Mouse (Mus musculus) CH12F3 (cell line): ENCODE measurements at regions not wholly inside any gene's neighbourhood (a gene's known extent, or its start where the extent isn't known, plus 50 kb on each side); places are given as distances from the start of the nearest gene placed in this dataset.
"Not testable (repeated sequence)": the region's sequence is repeated elsewhere in the genome, so short reads cannot be mapped to it uniquely, and the experiment has no call there.

Experiments used
- in situ Hi-C: fragments of 300-500 bp; cut with MboI; formaldehyde crosslinking; loops from 2 replicates; pipeline ENCODE4 v1.14.3; 2020; ENCODE audit warnings: low sequenced_read_pairs

DNA sequence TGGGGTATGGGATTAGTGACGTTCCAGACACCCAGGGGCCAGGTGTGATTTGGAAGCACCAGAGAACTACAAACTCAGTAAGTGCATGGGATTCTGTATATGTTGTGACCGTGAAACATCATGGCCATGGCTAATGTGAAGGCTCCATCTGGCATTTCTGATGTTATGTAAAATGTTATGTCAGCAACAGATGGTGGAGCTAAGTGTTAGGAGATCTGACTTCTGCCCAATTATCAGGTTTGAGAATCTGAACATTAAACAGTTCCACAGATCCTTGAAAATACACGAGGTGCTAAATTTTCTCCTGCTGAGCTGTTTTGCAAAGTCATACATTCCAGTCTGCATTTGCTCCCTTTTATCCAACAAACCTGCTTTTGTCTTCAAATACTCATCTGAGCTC, 223.6 kb upstream of the Egfl6 start:
- in situ Hi-C loops = loop anchor here (10.0 kb wide), 2 partner anchors 144 to 426 kb away; no protein-coding TSS in a partner anchor

DNA sequence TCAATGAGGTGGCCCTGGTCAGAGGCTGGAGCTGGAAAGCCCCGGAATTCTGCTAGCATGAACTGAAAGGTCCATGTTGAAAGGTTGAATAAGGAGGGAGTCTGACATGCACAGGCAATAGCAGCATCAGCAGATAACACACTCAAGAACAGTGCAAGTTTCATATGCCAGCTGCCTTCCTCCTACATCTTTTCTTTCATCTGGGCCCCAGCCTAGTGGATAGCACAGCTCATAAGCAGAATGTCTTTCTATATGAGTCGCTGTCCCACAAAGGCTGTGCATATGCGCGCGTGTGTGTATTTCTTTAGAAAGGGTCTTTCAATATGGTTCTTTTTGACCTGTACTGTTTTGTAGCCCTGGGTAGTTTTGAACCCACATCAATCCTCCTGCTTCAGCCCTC, 222.7 kb upstream of the Egfl6 start:
- in situ Hi-C loops = loop anchor here (10.0 kb wide), 2 partner anchors 143 to 427 kb away; no protein-coding TSS in a partner anchor

DNA sequence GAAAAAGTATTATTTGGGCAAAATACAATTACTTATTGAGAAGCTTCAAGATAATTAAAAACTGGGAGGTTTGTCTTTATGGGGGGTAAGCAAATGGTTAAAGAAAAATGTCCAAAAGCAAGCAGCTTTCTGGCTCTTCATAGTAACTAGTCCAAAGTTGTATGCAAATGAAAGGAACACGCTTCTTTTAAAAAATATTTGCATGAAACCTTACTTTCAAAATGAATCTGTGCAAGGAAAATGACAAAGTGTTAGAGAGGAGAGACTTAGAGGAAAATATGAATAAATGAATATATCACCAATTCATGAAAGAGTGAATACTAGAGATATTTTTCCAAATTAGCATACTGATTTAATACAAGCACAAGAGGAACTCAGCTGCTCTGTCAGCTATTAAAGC, 220.4 kb upstream of the Egfl6 start:
- in situ Hi-C loops = loop anchor here (10.0 kb wide), 2 partner anchors 141 to 429 kb away; no protein-coding TSS in a partner anchor

DNA sequence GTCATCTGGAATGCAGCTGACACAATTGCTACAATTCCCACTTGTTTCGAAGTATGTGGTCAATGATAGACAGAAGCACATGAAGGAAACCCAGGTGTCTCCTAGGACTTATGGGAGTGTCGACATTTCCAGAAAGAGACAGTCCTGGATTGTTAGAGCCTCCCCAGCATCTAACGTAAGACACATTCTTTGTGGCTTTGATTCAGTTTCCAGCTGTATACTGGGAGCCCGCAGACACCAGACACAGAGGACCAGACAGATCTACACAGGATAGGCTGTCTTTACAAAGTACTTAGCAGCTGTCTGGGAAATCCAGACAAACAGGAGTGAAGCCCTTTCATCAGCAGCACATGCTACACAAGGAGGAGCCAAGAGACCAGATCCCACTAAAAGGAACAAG, 220.0 kb upstream of the Egfl6 start:
- in situ Hi-C loops = loop anchor here (10.0 kb wide), 2 partner anchors 141 to 429 kb away; no protein-coding TSS in a partner anchor

DNA sequence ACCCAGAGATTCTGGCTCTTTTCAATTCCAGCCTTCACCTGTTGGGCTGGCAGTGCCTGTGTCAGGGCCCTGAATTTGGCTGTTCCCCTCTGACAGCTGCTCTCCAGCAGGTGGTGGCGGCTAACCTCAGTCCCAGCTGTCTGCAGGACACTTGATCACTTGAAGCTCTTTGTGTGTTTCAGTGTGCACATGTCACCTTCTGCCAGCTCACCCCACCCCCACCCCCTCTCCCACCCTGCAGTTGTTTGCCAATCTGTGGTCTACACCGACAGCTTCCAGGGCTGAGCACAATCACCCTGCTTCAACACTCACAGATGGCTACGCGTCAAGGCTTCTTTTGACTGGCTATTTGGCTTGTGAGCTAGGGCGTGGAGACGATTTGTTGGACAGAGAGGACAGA, 217.7 kb upstream of the Egfl6 start:
- in situ Hi-C loops = loop anchor here (10.0 kb wide), 2 partner anchors 138 to 432 kb away; no protein-coding TSS in a partner anchor

DNA sequence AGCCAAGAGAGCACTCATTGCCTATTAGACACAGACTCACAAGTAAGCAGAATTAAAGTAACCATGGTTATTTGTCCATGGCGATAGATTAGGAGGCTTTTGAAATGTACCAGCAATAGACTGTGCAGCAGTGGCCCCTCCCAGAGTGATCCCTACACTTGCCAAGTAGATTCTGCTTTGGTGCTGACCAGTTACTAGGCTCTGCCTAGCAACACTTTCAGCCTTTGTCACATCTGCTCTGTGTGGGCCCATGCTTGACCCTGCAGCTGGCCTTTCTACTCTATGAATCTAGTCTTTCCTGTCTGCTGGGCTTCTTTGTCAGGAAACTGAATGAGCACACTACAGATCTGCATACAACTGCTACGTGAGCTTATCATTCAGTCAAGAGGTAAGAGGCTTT, 215.5 kb upstream of the Egfl6 start:
- in situ Hi-C loops = loop anchor here (10.0 kb wide), 2 partner anchors 136 to 434 kb away; no protein-coding TSS in a partner anchor

DNA sequence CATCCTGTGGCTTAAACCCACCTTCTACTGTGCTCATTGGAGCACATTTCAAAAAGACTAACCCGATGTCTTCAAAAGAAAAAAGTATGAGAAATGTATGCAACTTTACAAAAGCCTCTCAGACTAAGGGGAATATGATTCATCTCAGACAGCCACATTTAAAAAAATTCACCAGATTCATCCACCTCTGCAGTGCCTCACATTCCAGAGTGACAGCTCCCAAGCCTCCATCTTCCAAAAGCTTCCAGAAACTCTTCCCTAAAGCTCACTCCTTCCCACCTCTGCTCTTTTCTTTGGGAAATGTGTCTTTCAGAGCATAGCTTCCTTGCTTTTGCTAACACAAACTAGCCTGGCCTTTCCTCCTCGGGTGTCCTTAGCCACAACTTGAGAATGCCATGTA, 210.1 kb upstream of the Egfl6 start:
- in situ Hi-C loops = no loop called here

DNA sequence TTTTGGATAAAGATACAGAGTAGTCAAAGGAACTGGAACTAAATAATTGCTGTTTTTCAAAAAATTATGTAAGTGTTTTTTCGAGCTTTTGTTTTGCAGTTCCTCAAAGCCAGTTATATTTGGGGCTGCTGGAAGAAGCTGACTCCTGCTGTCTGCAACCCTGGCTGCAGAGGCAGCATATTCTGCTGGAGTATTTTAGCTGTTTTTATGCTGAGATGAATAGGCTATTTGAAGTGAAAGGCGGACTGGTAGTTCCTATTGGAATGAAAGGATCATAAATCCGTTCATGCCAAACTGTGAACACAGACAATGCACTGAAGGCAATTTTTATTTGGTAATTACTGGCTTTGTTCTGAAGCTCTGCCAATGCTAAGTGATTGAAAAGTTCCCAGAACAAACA, 203.5 kb upstream of the Egfl6 start:
- in situ Hi-C loops = no loop called here

DNA sequence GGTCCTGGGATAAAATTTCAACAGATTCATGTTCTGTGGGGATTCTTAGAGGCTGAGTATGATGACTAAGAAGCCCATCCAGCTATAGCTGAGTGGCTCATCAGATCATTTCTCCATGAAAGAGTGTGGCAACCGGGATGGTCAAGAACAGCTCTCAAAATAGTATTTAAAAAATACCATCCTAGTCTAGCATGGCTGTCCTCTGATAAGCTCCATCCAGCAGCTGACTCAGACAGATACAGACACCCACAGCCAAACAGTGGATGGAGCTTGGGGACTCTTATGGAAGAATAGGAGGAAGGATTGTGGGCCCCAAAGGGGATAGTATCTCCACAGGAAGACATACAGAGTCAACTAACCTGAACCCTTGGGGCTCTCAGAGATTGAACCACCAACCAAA, 201.6 kb upstream of the Egfl6 start:
- in situ Hi-C loops = not testable (repeated sequence)

DNA sequence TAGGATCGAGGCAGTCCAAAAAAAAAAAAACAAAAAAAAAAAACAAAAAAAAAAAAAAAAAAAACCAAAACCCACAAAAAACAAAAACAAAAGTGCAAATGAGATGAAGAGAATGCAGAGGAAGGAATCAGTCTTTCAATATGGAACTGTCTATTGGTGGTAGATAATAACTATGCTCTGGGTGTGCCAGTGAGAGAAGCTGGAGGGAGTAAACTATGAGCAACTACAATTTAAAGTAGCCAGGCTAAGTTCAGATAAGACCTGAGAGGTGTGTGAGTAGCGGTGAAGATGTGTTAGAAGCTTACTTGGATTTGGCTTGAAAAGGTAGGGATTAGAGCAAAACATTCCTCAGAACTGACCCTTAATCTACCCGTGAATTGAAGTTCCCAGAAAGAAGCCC, 200.1 kb upstream of the Egfl6 start:
- in situ Hi-C loops = no loop called here

DNA sequence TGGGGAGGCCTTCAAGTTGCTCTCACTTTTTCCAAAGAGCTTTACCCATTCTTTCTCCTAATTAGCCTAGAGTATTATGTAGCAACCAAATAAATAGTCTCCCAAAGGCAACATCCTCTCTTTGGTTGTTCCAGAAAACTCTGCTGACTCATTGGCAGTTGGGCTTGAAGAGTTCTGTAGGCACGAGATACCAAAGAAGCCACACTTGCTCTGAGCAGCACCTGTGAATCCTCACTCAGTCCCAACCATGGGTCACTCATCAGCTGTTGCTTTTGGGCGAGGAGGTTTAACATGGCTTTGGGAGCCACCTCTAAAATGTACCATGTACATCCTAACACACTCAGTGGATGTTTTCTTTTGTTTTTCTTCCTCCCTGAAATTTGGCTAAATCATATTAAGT, 197.9 kb upstream of the Egfl6 start:
- in situ Hi-C loops = no loop called here

DNA sequence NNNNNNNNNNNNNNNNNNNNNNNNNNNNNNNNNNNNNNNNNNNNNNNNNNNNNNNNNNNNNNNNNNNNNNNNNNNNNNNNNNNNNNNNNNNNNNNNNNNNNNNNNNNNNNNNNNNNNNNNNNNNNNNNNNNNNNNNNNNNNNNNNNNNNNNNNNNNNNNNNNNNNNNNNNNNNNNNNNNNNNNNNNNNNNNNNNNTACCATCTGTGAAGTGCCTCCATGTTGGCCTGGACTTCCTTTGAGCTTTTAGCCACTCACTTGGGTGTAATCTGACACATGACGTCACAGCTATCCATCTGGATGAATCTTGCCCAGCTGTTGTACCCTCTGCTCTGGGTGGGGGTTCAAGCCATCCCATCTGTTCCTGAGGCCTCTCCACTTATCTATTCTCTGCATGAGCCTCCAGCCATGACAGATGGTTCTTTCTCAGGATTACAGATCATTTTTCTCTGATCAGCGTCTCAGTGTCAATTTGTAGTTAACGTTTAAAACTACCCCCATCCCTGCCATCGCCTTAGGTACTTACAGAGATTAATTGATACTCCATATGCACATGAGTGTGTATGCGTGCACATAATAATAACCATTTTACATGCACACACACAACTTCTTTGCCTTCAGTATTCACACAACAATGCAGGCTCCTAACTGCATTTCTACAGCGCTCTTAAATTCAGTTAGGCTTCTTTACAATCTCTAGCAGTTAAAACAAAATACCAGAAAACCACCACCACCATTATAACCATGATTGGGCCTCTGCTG, 194.0 kb upstream of the Egfl6 start:
- in situ Hi-C loops = no loop called here

DNA sequence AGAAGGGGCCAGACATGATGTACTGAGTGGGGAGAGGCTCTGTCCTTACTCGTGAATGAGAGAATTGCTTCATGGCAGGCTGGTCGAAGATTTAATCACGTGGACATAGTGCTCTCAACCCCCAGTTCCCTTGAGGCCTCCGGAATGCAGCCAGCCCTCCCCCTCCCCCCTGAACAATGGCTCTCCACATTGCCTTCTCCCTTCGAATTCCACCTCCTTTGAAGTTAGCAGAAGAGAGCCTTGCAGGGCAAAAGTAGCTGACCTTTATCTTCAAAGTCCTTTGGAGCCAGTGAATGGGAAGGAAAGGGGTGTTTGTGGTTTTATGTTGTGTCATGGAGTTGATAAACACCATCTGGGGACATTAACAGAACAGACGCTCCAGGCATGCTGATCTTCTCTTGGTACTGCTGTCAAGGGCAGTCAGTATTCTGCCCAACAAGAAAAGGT, 187.9 kb upstream of the Egfl6 start:
- in situ Hi-C loops = no loop called here

DNA sequence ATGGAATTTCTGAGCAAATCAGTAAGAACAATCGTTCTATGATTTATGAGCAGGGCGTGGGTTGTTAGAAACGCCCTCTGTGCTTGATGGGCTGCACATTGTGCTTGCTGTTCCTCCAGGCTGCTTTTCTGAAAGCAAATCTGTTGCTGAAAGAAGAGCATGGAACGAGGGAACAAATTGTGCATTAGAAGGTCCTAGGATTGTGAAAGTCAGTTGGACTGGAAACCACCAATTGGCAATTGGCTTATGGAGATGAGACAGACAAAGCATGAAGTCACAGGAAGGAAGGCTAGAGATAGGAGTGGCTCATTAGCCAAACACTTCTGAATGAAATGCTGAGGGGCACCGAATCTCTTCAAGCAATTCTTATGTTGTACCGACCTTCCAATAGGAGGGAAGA, 181.5 kb upstream of the Egfl6 start:
- in situ Hi-C loops = no loop called here

DNA sequence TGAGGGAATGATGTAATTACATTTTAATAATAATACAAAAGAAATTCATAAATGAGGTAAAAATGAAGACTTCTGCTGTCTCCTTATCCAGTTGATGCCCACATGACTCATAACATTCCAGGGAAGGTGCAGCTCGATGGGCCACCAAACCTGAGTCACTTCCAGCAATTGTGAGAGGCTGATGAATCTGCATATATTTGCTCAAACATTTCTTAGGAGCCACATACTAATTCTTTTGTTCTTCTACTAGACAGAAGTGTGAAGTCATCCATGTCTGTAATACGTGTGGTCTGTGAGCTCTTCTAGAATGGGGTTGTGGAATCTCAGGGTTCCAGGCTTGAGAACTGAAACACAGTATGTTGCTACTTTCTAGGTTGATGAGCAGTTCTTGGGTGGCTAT, 180.1 kb upstream of the Egfl6 start:
- in situ Hi-C loops = no loop called here

DNA sequence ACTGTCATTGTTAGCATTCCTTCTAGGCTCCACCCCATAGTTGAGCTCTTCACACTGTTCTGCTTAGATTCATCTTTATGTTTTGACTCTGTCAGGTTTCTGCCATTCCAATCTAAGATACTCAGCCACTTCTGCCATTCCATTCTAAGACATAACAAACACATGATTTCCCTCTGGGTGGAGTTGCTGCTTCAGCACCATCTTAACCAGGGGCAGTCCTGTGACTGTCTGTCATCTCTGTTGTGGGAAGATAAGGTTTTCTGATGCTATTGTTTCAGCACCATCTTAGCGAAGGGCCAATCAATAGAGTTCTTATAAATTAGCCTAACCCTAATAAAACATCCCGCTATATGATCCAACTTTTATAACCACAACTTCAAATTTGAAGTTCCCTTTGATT, 176.6 kb upstream of the Egfl6 start:
- in situ Hi-C loops = no loop called here

DNA sequence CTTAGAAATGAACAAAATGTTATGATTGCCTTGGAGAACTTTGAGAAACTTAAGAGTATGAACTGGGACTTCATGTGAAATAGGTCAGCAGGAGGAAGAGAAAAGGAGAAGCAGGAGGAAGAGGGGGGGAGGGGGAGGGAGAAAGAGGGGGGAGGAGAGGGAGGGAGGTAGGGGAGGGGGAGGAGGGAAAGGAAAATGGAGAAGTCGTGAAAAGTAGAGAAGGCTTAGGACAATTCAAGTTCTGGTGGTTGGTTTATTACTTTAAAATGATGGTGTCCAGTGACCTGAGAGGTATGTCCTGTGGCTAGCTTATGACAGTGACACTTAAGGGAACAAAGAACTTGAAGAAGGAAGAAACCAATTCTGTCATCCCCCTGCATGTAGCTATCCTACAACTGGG, 171.6 kb upstream of the Egfl6 start:
- in situ Hi-C loops = no loop called here

DNA sequence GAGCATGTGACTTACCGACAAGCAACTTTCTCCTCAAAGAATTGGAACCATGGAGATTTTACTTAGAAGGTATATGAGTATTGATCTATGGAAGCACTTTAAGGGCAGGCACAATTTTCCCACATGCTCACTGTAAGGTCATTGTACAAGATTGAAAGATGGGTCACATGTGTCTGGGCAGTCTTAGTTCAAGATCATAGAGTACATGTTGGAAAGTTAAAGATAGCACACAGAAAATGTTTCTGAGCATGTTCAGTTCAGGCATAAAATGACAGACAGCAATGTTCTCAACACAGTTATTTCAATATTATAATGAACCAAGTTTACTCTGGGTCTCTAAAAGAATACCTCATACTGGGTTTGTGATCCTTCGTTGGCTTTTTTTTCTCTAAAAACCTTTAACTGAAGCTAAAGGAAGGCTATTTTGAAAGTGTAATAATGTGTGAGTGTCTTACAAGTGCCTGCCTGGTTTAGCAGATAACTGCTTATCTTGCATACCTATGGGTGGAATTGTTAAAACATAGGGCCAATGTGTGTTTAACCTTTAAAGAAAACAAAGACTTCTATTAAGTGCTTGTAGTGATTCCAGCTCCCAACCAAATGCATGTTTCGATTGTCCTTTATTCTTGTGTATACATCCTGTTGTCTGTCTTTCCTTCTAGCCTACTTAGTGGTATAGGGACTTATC, 169.6 kb upstream of the Egfl6 start:
- in situ Hi-C loops = no loop called here

DNA sequence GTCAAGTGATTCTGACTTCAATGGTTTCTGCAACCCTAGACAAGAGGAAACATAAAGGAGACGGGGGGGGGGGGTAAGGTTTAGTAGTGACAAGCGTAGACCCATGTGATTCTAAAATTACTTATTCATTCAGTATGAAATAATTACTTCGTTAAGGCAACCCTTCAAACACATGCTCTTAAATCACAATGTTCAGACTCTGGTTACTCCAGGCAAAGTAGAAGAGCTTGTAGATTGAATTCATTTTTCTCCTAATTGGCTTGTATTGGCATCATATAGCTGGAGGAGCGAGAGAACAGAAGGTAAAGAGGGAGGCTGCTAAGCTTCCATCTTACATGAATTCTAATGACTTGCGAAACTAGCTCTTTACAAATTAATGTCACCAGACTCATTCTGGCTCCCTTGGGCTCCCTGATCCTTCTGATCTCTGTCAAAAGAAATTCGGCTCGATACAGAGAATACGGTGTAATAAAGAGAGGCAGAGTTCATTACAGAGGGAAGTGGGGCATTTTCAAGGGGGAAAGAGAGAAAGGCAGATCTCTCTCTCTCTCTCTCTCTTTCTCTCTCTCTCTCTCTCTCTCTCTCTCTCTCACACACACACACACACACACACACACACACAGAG, 163.6 kb upstream of the Egfl6 start:
- in situ Hi-C loops = no loop called here

DNA sequence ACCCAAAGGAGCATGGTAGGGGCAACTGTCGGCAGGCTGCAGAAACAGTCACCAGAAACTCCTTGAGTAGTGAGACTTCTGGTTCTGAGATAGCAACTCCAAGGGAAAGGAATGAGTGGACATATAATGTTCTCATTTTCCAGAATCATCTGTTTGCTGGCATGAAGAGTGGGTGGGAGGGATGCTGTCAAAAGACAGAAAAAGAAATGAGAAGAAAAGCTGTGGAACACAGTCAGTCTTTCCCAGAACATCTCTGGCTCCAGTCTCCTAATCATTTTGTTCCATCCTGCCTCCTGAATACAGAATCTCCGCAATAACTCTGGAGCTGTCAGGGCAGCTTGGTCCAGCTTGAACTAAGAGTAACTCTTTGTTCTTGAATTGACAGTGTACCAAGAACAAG, 145.8 kb upstream of the Egfl6 start:
- in situ Hi-C loops = no loop called here

DNA sequence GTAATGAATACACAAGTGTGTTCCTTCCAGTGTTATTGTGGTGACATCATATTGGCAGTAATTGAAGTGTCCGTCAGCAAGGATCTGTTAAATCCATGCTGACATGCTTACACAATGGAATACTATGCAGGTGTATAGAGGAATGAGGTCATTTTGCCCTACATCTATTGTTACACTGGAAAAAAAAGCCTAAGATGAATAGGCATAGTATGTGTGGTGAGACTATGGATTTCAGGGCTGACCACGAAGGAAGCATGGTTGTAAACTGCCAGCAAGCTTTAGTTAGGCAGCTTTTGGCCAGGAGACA, 143.1 kb upstream of the Egfl6 start:
- in situ Hi-C loops = no loop called here
